Mouse (Mus musculus): Measurements from ENCODE around the gene Ppm1a. TPM values are rescaled to one million over a fixed set of nuclear protein-coding genes. Genes with fewer than 3 reads are reported as not detected.

Ppm1a gene
- total and polyA plus RNA-seq, 3 experiments, result 111 to 119 TPM; not detected in 1

GRCm38 (mm10) chr12:72714896-72715295 lies 42.4 kb upstream of the Ppm1a start:
- no peak overlapping the region for H3K27ac ChIP-seq (ENCODE audit: control insufficient read depth, low read depth, low read length)
- no peaks in the 10 kb centered on the region for H3K9me3 ChIP-seq (replicated peaks; ENCODE audit: insufficient read depth, low read length)
- TF ChIP-seq ZKSCAN1 (IDR thresholded peaks at IDR 0.05; ENCODE audit: low read depth, low read length) (no peak), NRF1 (IDR thresholded peaks at IDR 0.05; ENCODE audit: insufficient read depth, low read depth, low read length, poor library complexity, severe bottlenecking) (no peak), USF1 (IDR thresholded peaks at IDR 0.05; ENCODE audit: low read depth, low read length) (no peak), MEF2A (IDR thresholded peaks at IDR 0.05; ENCODE audit: extremely low read depth, insufficient replicate concordance, low read depth, low read length, poor library complexity, severe bottlenecking) (no peak), POLR2A (IDR thresholded peaks at IDR 0.05; ENCODE audit: control insufficient read depth in 1 of 2, insufficient read depth in 1 of 2, low read depth in 1 of 2, low read length in 2 of 2, poor library complexity in 1 of 2) (no peak), TCF12 (IDR thresholded peaks at IDR 0.05; ENCODE audit: low read depth, low read length) (no peak), MXI1 (IDR thresholded peaks at IDR 0.05; ENCODE audit: low read depth, low read length) (no peak), MAFK (IDR thresholded peaks at IDR 0.05; ENCODE audit: borderline replicate concordance, low read depth, low read length) (no peak), HCFC1 (IDR thresholded peaks at IDR 0.05; ENCODE audit: low read depth, low read length) (no peak), USF2 (IDR thresholded peaks at IDR 0.05; ENCODE audit: borderline replicate concordance in 1 of 2, insufficient read depth in 1 of 2, low read depth in 1 of 2, low read length in 2 of 2) (no peak), CTCF (IDR thresholded peaks at IDR 0.05 in 2 of 3, conservative IDR thresholded peaks at IDR 0.05 in 1 of 3; ENCODE audit: control insufficient read depth in 1 of 3, insufficient read depth in 1 of 3, low read depth in 2 of 3, low read length in 3 of 3, poor library complexity in 1 of 3, severe bottlenecking in 1 of 3) (no peak), MYB (IDR thresholded peaks at IDR 0.05; ENCODE audit: low read depth, low read length) (no peak), CHD2 (IDR thresholded peaks at IDR 0.05; ENCODE audit: low read length) (no peak), TAL1 (IDR thresholded peaks at IDR 0.05; ENCODE audit: low read length) (no peak)
- H3K9ac ChIP-seq (ENCODE audit: control insufficient read depth, low read depth, low read length, poor library complexity, severe bottlenecking), result no peak overlapping the region
- H3K4me3 ChIP-seq (ENCODE audit: control insufficient read depth in 1 of 2, insufficient read depth in 1 of 2, low read depth in 2 of 2, low read length in 2 of 2), result no peak overlapping the region
- H3K36me3 ChIP-seq (ENCODE audit: control insufficient read depth in 1 of 2, insufficient read depth in 2 of 2, low read length in 2 of 2), result no peaks in the 10 kb centered on the region
- H3K79me2 ChIP-seq (ENCODE audit: control insufficient read depth, insufficient read depth, low read length, poor library complexity), result no peaks in the 10 kb centered on the region
- peaks cover 0 to 2% of the 10 kb centered on the region in 2 experiments; a peak in 1 of 4 replicates for H3K27me3 ChIP-seq (ENCODE audit: control insufficient read depth in 1 of 2, insufficient read depth in 2 of 2, low read length in 2 of 2)
- no peak for DNase-seq (ENCODE audit: low read depth, low spot score)
- H3K4me1 ChIP-seq (ENCODE audit: control insufficient read depth in 1 of 2, insufficient read depth in 2 of 2, low read length in 2 of 2), result no peaks in the 10 kb centered on the region

- TF ChIP-seq JUND (IDR thresholded peaks at IDR 0.05; ENCODE audit: low read depth, low read length), result no peak
- no peak for TF ChIP-seq MYB (IDR thresholded peaks at IDR 0.05; ENCODE audit: low read depth, low read length)
- no peak for TF ChIP-seq MXI1 (IDR thresholded peaks at IDR 0.05; ENCODE audit: low read depth, low read length)
- no peak for TF ChIP-seq RAD21 (IDR thresholded peaks at IDR 0.05; ENCODE audit: low read depth, low read length)
- TF ChIP-seq MAFK (IDR thresholded peaks at IDR 0.05; ENCODE audit: borderline replicate concordance, low read depth, low read length), result no peak
- no peak for TF ChIP-seq SMC3 (IDR thresholded peaks at IDR 0.05; ENCODE audit: low read depth, low read length)
- Histone ChIP-seq H3K9ac (ENCODE audit: control insufficient read depth, low read depth, low read length, poor library complexity, severe bottlenecking) (no peak overlapping the region), H3K27ac (ENCODE audit: control insufficient read depth, low read depth, low read length) (no peak overlapping the region), H3K4me3 (ENCODE audit: control insufficient read depth in 1 of 2, insufficient read depth in 1 of 2, low read depth in 2 of 2, low read length in 2 of 2) (no peak overlapping the region), H3K36me3 (ENCODE audit: control insufficient read depth in 1 of 2, insufficient read depth in 2 of 2, low read length in 2 of 2) (no peaks in the 10 kb centered on the region), H3K79me2 (ENCODE audit: control insufficient read depth, insufficient read depth, low read length, poor library complexity) (no peaks in the 10 kb centered on the region), H3K27me3 (ENCODE audit: control insufficient read depth in 1 of 2, insufficient read depth in 2 of 2, low read length in 2 of 2) (peaks cover 0 to 2% of the 10 kb centered on the region in 2 experiments; a peak in 1 of 4 replicates), H3K4me1 (ENCODE audit: control insufficient read depth in 1 of 2, insufficient read depth in 2 of 2, low read length in 2 of 2) (no peaks in the 10 kb centered on the region), H3K9me3 (replicated peaks; ENCODE audit: insufficient read depth, low read length) (no peaks in the 10 kb centered on the region)
- no peak for DNase-seq (ENCODE audit: low read depth, low spot score)
These were observed 41.4 kb upstream of the Ppm1a start for GRCm38 (mm10) chr12:72715846-72716245.
